Mouse (Mus musculus) adrenal gland, adult 18-20 months (tissue): ENCODE results near the gene Eif2b2. TPM values are rescaled to one million over a fixed set of nuclear protein-coding genes. Genes with fewer than 3 reads are reported as not detected.
A peak's percentile ranks its signal among the peaks of the same experiment; 100 is the strongest.

Experiments used
- DNase-seq, 2 experiments: peaks; one replicate each; pipeline ENCODE4 v3.0.0; 2021 to 2022; ENCODE audit warnings: low spot score in 2 of 2
- total RNA-seq, 2 experiments: library from RNA; stranded (reverse); gene quantifications; 1 replicate in 1 of 2; 2 replicates in 1 of 2; pipeline ENCODE4 v1.2.3; 2021

Gene Eif2b2
- total RNA-seq, 2 experiments from 2014 or later = 61.9 to 77.9 TPM

DNA sequence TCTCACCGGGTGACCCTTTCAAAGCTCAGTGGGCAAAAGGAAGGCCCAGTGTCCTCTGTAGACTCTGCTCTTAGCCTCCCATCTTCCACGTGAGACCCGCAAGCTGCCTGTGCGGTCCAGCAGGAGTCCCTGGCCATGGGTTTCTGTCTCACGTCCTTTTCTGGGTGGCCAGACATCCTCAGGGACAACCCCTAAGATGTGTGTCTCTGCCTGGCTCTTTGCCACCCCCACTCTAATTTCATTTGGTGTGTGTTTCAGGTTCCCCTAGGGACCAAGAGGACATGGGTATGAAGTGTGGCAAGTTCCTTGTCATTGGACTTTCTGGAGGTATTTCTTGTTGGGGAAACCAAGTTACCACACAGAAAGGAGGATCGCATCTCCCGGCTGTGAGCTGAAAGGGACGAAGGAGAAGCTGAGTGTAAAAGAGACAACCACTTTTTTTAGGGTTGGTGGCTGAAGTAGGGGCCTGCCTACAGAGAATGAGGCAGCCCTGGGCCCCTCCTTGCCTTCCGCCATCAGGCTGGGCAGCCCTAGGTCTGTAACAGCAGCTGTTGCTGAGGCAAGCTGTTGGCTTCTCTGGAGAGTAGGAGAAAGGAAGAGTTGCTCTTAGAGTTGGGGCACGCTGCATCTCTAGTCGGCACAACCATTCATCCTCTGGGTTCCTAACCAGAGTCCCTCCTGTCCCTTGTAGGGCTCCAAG is 25.2 kb upstream of the Eif2b2 start:
- no peak for DNase-seq

DNA sequence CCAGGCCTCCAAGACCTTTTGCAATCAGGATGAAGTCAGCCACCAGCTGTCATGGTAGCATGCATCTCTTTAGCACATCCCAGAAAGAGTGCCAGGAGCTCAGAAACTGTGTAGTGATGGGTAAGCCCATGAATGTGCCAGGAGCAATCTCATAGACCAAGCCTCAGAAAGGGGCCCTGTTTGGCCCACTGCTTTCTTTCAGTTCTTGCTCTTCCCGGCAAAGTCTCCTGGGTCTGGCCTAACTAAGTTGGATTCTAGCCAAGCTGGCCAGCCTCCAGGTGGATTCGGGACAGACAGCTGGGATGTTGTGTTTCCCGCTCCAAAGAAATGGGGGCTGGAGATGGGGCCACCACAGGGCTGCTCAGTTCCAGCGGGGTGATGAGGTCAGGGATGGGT is 24.7 kb upstream of the Eif2b2 start:
- peak; percentile 43 to 57 for DNase-seq

DNA sequence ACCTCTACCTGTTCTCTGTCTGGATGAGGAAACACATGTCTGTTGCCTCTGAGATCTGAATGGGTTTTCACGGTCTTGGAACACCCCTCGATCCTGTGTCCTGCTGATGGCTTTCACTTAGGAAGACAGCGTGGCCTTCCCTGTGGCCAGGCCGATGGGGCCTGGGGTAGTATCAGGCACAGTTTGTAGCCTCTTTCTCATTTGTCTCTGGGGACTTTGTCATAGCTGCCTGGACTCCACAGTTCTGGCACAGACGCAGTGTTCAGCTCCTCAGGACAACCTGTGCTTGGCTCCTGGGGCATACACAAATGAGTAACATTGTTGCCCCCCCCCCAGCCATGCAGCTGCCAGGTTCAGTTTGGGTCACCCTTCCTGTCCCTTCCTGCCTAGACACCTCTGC is 24.2 kb upstream of the Eif2b2 start:
- DNase-seq = no peak

DNA sequence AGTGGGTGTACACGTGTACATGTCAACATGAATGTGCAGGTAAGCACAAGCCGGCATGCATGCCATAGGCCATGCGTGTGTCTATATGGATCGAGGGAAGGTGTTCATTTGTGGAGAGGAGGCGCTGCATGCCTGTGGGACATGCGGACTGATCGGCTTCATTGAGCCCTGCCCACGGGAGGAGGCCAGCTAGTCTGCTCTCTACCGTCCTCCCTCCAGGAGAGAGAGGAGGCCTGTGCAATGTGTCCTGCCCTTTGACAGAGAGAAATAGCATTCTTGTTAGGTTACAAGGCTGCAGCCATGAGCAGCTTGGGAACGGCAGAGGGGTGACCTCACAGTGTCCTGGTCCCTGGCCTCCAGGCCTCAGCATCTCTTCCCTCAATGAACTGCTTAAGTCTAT is 23.1 kb upstream of the Eif2b2 start:
- DNase-seq = no peak

DNA sequence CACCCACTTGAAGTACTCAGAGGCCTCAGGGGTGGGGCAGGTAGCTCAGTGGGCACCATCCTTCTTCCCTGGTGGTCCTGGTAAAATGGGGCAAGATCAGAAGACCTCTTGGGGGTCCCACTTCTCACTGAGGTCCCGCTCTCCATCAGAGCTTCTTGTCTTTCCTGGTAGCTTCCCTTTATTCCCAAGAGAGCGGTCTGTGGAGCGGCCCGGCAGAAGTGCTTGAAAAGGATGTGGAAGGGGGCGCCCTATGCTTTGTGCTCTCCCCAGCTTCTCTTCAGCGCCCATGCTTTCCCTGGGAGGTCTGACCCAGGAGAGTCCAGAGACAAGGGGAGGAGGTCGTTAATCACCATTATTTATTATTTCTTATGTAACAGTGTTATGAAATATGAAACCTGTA is 21.9 kb upstream of the Eif2b2 start:
- DNase-seq = no peak

DNA sequence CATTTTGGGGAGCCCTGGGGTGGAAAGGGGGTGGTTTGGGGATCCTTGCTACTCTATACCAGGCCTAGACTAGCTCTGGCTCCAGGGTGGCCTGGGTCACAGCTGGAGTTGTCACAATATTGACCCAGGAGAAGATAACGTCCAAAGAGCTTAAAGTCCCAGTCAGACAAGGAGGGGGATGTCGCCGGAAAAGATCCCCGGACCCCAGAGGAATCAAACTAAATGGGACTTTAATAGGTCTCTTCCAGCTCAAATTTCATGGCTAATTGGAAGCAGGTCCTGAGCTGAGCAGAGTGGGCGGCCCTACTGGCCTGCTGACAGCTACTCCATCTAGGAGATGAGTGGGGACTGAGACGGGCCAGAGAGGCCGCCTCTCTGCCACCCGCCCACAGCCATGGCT is 21.3 kb upstream of the Eif2b2 start:
- no peak for DNase-seq

DNA sequence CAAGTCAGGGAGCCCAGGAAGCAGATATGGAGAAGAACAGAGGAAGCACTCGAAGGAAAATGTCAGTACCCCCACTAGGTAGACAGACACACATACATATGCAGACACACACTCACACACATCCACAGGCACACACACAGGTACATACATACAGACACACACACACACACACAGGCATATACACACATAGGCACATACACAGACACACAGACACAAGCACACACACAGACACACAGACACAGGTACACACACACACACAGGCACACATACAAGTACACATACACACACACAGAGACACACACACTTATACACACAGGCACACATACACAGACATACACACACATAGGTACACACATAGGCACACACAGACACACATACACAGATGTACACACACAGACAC is 19.3 kb upstream of the Eif2b2 start:
- no peak for DNase-seq

DNA sequence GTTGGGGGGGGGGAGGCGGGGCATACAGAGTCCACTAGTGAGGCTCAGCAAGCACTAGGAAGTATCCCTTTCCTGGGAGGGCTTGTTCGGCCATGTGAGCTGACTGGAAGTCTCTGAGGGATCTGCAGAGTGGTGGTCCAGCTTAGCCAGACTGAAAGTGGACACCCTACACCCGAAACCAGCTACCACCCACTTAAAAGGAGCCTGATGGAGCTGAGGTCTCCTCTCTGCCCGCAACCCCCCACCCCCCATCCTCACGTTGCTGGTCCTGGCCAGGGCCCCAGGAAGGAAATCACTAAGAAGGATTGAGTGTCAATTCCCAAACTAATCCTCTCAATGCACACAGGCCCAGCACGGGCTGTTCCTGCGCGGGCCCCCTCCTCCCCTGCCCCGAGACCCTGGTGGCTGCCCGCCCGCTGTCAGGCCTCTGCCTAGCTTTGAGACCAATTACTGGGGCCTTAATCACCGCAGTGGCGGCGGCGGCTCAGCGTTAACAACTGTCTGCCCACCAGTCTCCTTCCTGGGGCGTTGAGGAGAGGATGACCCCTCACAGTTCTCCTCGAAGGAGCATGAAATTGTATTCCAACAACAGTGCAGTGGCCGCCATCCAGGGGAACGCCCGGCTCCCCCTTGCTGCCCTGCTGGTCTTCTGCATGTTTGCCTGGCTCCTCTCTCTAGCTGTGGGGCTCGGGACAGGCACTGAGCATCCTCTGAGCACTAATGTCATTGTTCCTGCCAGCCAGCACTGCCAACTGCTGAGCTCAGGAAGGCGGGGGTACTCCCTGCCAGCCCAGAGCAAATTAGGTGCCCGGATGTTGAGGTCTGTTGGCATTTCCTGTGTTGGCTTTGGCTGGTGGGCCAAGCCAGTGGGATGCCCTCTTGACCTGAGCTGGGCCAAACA is 18.1 kb upstream of the Eif2b2 start:
- no peak for DNase-seq

DNA sequence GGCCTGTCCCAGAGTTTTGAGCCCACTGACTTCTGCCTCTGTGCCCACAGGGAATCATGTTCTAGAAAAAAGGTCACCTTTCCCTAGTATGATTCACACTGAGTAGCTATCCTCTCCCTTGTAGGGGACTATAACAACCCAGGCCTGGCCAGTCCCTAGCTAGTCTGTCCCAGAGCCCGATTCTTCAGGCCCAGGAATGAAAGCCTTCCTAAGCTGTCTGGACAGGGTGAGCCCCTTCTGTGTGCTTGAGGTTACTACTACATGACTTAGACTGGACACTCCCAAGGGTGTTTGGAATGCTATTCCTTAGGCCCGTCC is 17.5 kb upstream of the Eif2b2 start:
- no peak for DNase-seq

DNA sequence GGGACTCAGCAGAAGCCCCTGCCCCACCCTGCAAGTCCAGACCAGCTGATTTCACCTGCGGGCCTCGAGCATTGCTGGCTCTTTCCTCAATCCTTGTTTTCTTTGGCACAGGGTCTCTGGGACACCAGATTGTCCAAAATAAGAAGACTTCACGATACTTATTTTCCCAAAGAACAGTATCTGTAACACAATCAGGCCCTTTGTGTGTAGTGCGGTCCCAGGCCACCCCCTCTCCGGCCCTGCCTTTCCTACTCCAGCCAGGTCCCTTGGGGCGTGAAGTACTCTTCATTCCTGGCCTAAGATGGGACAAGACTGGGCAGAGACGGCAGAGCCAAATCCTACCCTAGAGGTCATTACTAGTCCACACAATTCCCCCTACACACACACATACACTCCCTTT is 17.1 kb upstream of the Eif2b2 start:
- no peak for DNase-seq

DNA sequence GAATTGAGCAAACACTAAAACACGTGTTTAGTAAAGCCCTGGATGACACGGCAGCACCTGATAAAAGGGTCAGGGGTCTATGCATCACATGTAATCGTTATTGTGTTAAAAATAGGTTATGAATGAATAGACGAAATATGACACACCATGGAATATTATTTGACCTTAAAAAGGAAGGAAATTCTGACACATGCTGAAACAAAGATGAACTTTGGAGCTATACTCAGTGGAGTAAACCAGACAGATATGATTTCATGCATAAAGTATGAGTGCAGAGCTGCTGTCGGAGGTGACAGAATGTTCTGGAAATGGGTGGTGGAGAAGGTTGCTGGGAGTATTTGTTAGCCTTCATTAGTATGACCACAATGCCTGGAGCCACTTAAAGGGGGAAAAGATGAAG is 15.6 kb upstream of the Eif2b2 start:
- no peak for DNase-seq

DNA sequence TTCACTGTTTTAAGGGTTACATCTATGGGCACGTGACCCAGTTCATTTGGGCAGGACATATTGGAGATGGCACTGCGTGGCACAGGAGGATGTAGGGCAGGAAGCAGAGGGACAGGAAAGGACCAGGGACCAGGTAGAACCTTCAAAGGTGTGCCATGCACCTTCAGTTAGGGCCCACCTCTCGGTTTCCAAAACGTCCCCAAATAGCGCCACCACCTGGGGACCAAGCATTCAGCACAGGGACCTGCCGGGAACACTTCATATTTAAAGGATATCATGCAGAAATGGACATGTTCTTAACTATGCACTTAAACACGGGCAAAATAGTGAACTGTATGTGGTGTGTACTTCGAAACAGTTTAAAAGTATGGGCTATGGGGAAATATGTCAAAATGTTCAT is 15.2 kb upstream of the Eif2b2 start:
- no peak for DNase-seq

DNA sequence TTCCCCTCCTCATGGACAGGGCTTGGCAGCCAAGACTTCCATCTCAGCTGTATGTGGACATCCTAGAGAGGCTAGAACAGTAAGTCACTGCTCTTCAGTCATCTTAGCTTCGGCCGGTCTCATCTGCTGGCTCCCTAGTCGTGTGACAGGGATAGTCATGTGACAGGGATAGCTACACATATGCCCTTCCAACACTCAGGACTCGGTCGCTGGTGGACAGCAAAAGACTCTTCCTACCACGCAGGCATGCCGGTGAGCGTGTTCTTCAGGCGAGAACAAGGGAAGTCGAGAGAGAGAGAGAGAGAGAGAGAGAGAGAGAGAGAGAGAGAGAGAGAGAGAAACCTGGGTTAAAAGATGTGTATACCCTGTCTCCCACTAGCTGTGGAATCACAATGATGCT is 13.9 kb upstream of the Eif2b2 start:
- no peak for DNase-seq

DNA sequence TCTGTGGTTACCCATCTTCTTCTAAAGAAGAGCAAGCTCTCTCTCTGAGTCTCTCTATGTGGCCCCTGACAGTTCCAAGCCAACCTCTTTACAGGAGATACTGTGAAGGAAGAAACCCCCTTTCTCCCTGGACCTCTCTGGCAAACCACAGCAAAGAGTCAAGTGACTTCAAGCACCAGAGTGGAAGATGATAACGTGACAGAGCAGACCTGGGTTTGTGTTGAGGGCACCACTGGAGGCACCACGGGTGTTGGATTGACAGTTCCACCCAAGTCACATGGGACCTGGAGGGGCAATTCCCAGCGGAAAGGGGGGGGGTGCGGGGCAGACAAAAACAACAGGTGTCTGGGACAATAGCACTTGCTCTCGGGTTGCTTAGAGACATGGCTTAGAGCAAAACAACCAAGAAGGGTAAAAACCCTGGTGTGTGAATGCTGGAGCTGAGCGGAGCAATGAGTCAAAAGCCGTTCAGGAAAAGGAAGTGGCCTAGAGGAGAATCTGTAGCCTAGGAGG is 10.5 kb upstream of the Eif2b2 start:
- no peak for DNase-seq

DNA sequence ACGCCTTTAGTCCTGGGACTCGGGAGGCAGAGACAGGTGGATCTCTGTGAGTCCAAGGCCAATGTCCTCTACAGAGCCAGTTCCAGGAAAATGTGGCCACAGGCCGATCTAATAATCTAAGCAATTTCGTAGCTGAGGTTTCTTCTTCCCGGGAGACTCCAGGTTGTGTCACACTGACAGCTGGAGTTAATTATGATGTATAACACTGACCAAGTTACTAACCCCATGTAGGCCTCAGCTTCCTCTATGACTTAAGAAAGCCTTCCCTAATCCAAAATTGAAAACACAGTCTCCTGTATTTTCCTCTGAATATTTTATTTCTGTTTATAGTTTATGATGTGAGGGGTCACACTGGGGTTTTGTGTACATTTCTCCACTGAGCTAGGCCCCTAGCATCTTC is 4.2 kb upstream of the Eif2b2 start:
- no peak for DNase-seq

DNA sequence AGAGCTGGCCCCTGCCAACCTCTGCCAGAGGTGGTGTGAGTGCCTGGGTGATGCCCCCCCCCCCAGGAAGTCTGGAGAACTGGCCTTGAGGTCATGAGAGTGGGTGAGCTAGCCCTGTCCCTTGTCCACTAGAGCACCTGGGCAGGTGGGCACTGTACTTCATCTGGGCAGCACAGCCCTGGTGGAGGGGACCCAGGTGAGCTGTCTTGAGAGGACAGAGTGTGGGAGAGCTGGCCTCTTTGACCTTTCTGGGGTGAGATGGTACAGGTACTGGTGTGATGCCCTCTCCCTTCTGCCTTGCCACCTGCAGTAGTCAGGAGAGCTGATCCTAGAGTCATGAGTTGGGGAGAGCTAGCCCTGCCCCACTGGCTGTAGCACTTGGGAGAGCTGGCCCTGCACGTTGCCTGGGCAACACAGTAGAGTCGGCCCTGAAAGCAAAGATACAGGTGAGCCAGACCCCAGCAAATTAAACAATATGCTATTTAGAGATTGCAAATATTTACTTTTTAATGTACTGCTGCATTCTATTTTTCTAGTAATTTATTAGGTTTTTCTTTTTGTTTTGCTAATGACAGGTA is 1.5 kb upstream of the Eif2b2 start:
- DNase-seq = no peak

DNA sequence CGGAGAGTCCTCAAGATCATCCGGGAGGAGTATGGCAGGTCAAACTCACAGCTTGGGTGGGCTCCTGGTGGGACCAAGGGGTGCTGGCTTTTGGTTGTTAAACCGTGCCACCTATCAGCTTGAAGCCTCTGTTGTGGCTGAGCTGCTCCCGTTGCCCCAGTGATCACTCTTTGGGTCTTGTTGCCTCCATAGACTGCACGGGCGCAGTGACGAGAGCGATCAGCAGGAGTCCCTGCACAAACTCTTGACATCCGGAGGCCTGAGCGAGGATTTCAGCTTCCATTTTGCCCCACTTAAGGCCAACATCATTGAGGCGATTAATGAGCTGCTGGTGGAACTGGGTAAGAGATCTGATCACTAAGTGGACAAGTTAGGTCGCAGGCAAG is 617 bp downstream of the Eif2b2 start:
- no peak for DNase-seq

DNA sequence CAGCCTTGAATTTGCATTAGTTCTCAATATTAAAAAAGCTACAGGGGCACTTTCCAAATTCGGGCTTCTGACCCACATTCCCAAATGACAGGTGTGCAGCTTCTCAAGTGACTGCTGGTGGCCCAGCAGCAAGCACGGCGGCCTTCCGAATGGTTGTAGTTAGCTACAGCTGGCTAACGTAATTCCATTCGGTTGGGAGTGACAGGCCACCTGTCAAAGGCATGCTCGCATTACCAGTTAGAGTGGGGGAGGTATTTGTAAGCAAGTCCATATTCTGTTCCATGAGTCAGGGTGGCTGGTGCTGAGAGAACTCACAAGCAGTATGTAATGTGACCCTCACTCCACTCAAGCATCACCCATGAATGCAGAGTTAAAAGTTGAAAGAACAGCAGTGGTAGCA is 7.9 kb downstream of the Eif2b2 start:
- DNase-seq = no peak

DNA sequence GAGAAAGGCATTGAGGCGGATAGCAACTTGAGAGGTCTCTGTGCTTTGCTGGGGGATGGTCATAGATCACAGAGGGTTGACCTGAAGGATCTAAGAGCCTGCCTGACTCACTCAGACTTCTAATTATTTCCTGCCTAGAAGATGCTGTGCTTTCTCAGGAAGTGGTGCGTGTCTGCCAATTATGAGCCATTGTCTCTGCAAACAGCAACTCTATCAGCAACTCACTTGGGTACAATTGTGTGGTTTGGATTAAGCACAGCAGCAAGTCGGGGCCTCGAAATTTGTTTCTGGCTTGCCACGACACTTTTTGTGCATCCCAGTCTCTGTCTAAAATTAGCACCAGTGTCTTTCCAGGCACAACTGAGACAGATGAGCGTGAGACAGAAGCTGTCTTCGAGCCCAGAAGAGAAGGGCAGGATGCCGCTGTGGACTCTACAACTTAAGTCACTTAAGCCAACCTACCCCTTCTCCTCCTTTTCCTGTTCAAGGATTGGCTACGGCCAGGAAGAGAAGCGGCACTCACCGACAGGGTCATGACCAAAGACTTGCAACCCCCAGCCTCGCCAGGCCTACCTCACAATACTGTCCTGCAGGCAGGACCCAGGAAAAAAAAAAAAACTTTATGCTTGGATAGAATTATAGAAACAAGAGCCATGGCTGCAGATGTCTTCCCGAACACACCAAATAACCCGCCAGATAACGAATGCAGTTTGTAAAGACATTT is 8.8 kb downstream of the Eif2b2 start:
- DNase-seq = no peak

DNA sequence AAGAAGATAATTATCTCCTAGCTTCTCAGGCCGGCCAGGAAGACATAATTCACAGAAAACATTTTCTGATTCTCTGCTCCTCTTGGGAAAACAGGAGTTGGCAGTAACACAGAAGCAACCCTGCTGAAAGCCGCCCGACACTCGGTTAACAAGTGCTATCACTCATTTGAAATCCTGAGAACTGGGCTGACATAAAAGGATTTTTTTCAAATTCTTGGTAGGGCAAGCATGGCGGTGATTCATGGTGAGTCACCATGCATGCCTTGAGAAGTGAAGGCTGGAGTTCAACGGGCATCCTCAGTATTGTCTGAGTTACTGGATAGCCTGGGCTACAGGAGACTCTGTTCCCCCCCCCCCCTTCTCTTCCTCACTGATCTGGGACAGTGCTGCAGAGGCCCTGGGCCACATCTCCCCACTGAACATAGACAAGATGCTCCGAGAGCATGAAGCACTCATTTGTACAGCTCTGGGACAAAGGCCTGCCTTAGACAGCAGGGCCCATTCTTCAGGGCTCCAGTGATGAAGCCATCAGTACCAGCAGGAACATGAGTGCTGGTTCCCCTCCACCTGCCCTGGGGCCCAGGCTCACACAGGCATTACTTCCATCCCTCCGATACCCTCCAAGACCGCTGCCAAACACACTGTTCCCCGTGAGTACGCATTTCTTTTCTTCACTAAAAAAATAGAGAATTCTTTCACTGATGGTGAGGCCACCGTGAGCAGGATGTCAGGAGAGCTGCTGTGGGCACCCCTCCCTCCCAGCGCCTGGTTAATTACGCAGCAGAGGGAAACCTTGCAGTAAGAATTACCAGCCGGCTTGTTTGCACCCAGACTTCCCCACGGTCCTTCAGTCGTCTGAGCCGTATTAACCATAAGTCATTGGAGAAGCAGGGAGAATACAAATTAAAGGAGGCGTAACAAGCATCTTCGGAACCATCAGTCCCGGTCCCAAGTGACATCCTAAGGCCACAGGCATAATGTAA is 14.4 kb downstream of the Eif2b2 start:
- DNase-seq = peak in 1 of 2 experiments; percentile 26
